Mouse (Mus musculus) lung, postnatal 0 days (tissue): Measurements from ENCODE around the gene Fat3.

ENCODE experiments used
- CTCF ChIP-seq: IDR thresholded peaks from 2 replicates; pipeline ENCODE4 v1.5.1; 2016; ENCODE audit warnings: antibody characterized with exemption, mild to moderate bottlenecking
- EP300 ChIP-seq: IDR thresholded peaks from 2 replicates; pipeline ENCODE4 v1.6.1; 2016; ENCODE audit warnings: antibody characterized with exemption, mild to moderate bottlenecking, control low read depth

DNA sequence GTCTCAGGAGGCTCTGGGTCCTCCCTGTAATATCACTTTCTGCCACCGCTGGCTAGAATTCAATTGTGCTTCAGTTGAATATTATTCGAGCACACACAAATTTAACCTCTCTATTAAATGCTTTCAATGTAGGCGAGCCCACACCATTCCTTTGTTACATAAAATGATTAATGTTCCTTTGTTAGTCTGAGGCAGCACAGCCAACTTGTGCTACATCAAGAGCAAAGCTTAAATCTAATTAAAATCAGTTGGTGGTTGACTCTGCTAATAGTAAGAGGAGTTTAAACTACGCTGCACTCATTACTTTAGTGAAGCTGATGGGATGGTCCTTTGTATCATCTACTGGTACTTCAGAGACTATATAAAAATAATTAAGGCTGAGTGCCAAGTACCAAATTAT lies 506.9 kb downstream of the Fat3 start:
- TF ChIP-seq CTCF (no peak), EP300 (no peak)
